Mouse (Mus musculus) kidney, adult 11 months (tissue): ENCODE measurements around the gene Gm10277.

ENCODE experiments used
- DNase-seq: peaks from one replicate; pipeline ENCODE4 v3.0.0; 2022

The Gm10277 gene

GRCm38 (mm10) chr11:77795216-77795615, 7.7 kb upstream of the Gm10277 start:
- DNase-seq = no peak

- DNase-seq = peak; percentile 95
Observed at GRCm38 (mm10) chr11:77793238-77793930, 5.8 kb upstream of the Gm10277 start.

- no peak for DNase-seq
Observed at GRCm38 (mm10) chr11:77792566-77792909, 5.0 kb upstream of the Gm10277 start.

- peak; percentile 88 for DNase-seq
Observed at GRCm38 (mm10) chr11:77791752-77792565, 4.4 kb upstream of the Gm10277 start.

GRCm38 (mm10) chr11:77791241-77791727, 3.7 kb upstream of the Gm10277 start:
- DNase-seq = peak; percentile 65

GRCm38 (mm10) chr11:77790286-77790685, 2.7 kb upstream of the Gm10277 start:
- no peak for DNase-seq

- DNase-seq = no peak
Observed at GRCm38 (mm10) chr11:77789512-77789911, 2.0 kb upstream of the Gm10277 start.

- DNase-seq = peak; percentile 90
Observed at GRCm38 (mm10) chr11:77785768-77786561, 1.6 kb downstream of the Gm10277 start.

- peak; percentile 62 for DNase-seq
Observed at GRCm38 (mm10) chr11:77785396-77785767, 2.2 kb downstream of the Gm10277 start.

- DNase-seq = no peak
Observed at GRCm38 (mm10) chr11:77784894-77785293, 2.7 kb downstream of the Gm10277 start.

- no peak for DNase-seq
Observed at GRCm38 (mm10) chr11:77783747-77784646, 3.5 kb downstream of the Gm10277 start.

- DNase-seq = peak; percentile 81
Observed at GRCm38 (mm10) chr11:77783211-77783746, 4.3 kb downstream of the Gm10277 start.

- DNase-seq = no peak
Observed at GRCm38 (mm10) chr11:77782104-77782815, 5.3 kb downstream of the Gm10277 start.

- no peak for DNase-seq
Observed at GRCm38 (mm10) chr11:77781088-77781487, 6.5 kb downstream of the Gm10277 start.

- no peak for DNase-seq
Observed at GRCm38 (mm10) chr11:77779240-77779639, 8.3 kb downstream of the Gm10277 start.

GRCm38 (mm10) chr11:77777937-77778336, 9.6 kb downstream of the Gm10277 start:
- no peak for DNase-seq

GRCm38 (mm10) chr11:77777436-77777835, 10.1 kb downstream of the Gm10277 start:
- no peak for DNase-seq

- peak; percentile 55 for DNase-seq
Observed at GRCm38 (mm10) chr11:77775701-77776400, 11.7 kb downstream of the Gm10277 start.

GRCm38 (mm10) chr11:77771879-77772713, 15.5 kb downstream of the Gm10277 start:
- peak; percentile 84 for DNase-seq

- no peak for DNase-seq
Observed at GRCm38 (mm10) chr11:77770346-77770745, 17.2 kb downstream of the Gm10277 start.
